Mouse (Mus musculus): Measurements from ENCODE around the gene Utrn.

Utrn gene

GRCm38 (mm10) chr10:12500489-12500888 is 368.7 kb downstream of the Utrn start:
- DNase-seq, result no peak

- no peak for DNase-seq
These were observed 371.6 kb downstream of the Utrn start for GRCm38 (mm10) chr10:12497555-12497954.

GRCm38 (mm10) chr10:12489551-12490177 is 379.5 kb downstream of the Utrn start:
- DNase-seq, result no peak

- DNase-seq, result no peak
These were observed 380.6 kb downstream of the Utrn start for GRCm38 (mm10) chr10:12488518-12488917.

- no peak for DNase-seq
These were observed 381.0 kb downstream of the Utrn start for GRCm38 (mm10) chr10:12488117-12488516.

- no peak for DNase-seq
These were observed 385.7 kb downstream of the Utrn start for GRCm38 (mm10) chr10:12483494-12483893.

GRCm38 (mm10) chr10:12482975-12483374 is 386.2 kb downstream of the Utrn start:
- no peak for DNase-seq

- no peak for DNase-seq
These were observed 394.1 kb downstream of the Utrn start for GRCm38 (mm10) chr10:12474850-12475621.

- no peak for DNase-seq
These were observed 399.6 kb downstream of the Utrn start for GRCm38 (mm10) chr10:12469391-12470057.

- DNase-seq, result no peak
These were observed 401.6 kb downstream of the Utrn start for GRCm38 (mm10) chr10:12467544-12467943.

- DNase-seq, result no peak
These were observed 408.2 kb downstream of the Utrn start for GRCm38 (mm10) chr10:12460945-12461344.

- no peak for DNase-seq
These were observed 412.3 kb downstream of the Utrn start for GRCm38 (mm10) chr10:12456867-12457266.

- DNase-seq, result no peak
These were observed 416.5 kb downstream of the Utrn start for GRCm38 (mm10) chr10:12452641-12453040.

- DNase-seq, result no peak
These were observed 425.0 kb downstream of the Utrn start for GRCm38 (mm10) chr10:12444122-12444521.

- DNase-seq, result no peak
These were observed 436.0 kb downstream of the Utrn start for GRCm38 (mm10) chr10:12433161-12433560.

- DNase-seq, result no peak
These were observed 438.8 kb downstream of the Utrn start for GRCm38 (mm10) chr10:12430399-12430798.

GRCm38 (mm10) chr10:12426866-12427265 is 442.3 kb downstream of the Utrn start:
- DNase-seq, result no peak

- DNase-seq, result no peak
These were observed 444.2 kb downstream of the Utrn start for GRCm38 (mm10) chr10:12424944-12425343.

- DNase-seq, result no peak
These were observed 445.0 kb downstream of the Utrn start for GRCm38 (mm10) chr10:12423994-12424725.

GRCm38 (mm10) chr10:12414967-12415366 is 454.2 kb downstream of the Utrn start:
- DNase-seq, result no peak

GRCm38 (mm10) chr10:12406338-12407110 is 462.6 kb downstream of the Utrn start:
- DNase-seq, result no peak

GRCm38 (mm10) chr10:12399450-12399849 is 469.7 kb downstream of the Utrn start:
- no peak for DNase-seq

All from cerebellum, postnatal 36 days (tissue).